Mouse (Mus musculus): ENCODE data around the gene B9d1.

DNA sequence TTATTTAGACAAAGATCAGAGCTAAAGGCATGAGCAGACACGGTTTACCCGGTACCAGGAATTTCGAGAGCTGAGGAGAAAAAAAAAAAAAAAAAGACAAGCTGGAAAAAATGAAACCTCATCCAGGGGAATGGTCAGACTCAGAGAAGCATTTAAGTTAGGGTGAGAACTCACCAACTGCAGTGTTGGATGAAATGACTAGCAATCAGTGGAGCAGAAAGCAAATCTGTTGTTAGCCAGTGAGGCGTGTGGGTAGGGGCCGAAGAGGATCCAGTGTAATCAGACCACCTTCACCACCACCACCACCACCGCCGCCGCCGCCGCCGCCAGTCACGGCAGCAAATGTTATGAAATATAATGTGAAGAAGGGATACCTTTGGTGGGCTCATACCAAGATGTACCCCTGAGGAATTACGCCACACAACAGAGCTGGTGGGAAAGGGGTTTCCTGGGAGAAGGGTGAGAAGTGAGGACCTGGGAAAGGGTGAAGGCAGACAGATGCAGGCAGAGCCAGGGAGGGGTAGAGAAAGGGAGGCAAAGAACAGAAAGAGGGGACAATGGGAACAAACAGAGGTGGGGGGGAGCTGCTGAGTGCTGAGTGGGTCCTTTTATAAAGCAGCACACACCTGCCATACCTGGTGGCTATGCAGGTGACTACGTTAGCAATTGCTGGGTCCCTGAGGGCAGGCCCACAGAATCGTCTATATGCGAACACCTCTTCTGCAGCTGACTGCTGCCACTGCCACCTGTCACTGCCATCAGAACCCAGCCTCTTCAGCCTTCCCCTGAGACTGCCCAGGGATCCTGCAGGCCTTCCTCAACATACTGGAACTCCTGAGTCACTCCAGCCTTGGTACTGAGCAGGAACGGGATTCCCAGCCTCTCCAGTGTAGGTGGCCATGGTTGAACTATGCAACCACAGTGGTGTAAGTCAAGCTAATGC lies 27.1 kb upstream of the B9d1 start:
- TF ChIP-seq CTCF (conservative IDR thresholded peaks at IDR 0.05; ENCODE audit: insufficient read depth, insufficient read length, low read depth, low read length) (no peak), POLR2A (IDR thresholded peaks at IDR 0.05; ENCODE audit: low read depth, low read length) (no peak)
